Mouse (Mus musculus) forebrain, postnatal 0 days (tissue): Measurements from ENCODE around the gene Taok3. TPM values are rescaled to one million over a fixed set of nuclear protein-coding genes. Genes with fewer than 3 reads are reported as not detected.

Source experiments
- ATAC-seq: fragments of 200-750 bp; cut with Nextera tagmentation; 2 replicates; pipeline ENCODE4 v1.8.0; 2017; ENCODE audit warnings: mild to moderate bottlenecking, moderate library complexity
- DNase-seq: peaks from one replicate; pipeline ENCODE4 v3.0.0-alpha.2; 2015
- H3K27ac ChIP-seq: fragments of 300-500 bp; sonication (generic); 2 replicates; pipeline ENCODE4 v1.5.1; 2014; ENCODE audit warnings: low read depth, mild to moderate bottlenecking, antibody characterized with exemption, low read length, moderate library complexity, mixed read lengths
- H3K27me3 ChIP-seq: fragments of 300-500 bp; sonication (generic); 2 replicates; pipeline ENCODE4 v1.6.1; 2014; ENCODE audit warnings: mild to moderate bottlenecking, low read length, mixed read lengths; ENCODE audit not compliant: insufficient read depth
- H3K36me3 ChIP-seq: fragments of 300-500 bp; sonication (generic); 2 replicates; pipeline ENCODE4 v1.6.1; 2014; ENCODE audit warnings: mild to moderate bottlenecking, moderate library complexity; ENCODE audit not compliant: insufficient read depth
- H3K4me1 ChIP-seq: fragments of 300-500 bp; sonication (generic); 2 replicates; pipeline ENCODE4 v1.6.1; 2014; ENCODE audit warnings: antibody characterized with exemption; ENCODE audit not compliant: insufficient read depth
- H3K4me2 ChIP-seq: fragments of 300-500 bp; sonication (generic); 2 replicates; pipeline ENCODE4 v1.6.1; 2014; ENCODE audit warnings: low read depth, mild to moderate bottlenecking, moderate library complexity
- H3K4me3 ChIP-seq: fragments of 300-500 bp; sonication (generic); 2 replicates; pipeline ENCODE4 v1.5.1; 2014; ENCODE audit warnings: low read depth, low read length, mixed read lengths
- H3K9ac ChIP-seq: fragments of 300-500 bp; sonication (generic); 2 replicates; pipeline ENCODE4 v1.6.1; 2014; ENCODE audit warnings: mild to moderate bottlenecking
- H3K9me3 ChIP-seq: fragments of 300-500 bp; sonication (generic); 2 replicates; pipeline ENCODE4 v1.6.1; 2016; ENCODE audit warnings: low read length
- CTCF ChIP-seq: sonication (generic); IDR thresholded peaks from 2 replicates; pipeline ENCODE4 v1.5.1; 2016; ENCODE audit warnings: antibody characterized with exemption, control low read depth, low read depth
- WGBS: fragments of 180-500 bp; shearing (Covaris S2); extraction: QIAGEN DNeasy Blood & Tissue Kit; methylation state at CpG from one replicate; pipeline ENCODE4 v1.1.7; 2014; 5-methylcytosine and 5-hydroxymethylcytosine counted together
- polyA plus RNA-seq: library from polyadenylated mRNA; unstranded; fragments of >200 nt; fragmentation: Nextera tagmentation; extraction: Ambion mirVana; gene quantifications from 2 replicates; pipeline ENCODE4 v1.2.1, GENCODE M21; 2015
- total RNA-seq: library from RNA; depleted of rRNA; stranded (reverse); fragments of >200 nt; gene quantifications from 2 replicates; pipeline ENCODE4 v1.2.3, GENCODE M21; 2014

Gene Taok3
- total and polyA plus RNA-seq, 2 experiments from 2014 or later: 37.2 to 57.6 TPM

GRCm38 (mm10) chr5:117164516-117164915, 44.6 kb downstream of the Taok3 start:
- TF ChIP-seq CTCF: no peak
- H3K36me3 ChIP-seq: no peaks in the 10 kb centered on the region
- no peaks in the 10 kb centered on the region for H3K9me3 ChIP-seq
- H3K27me3 ChIP-seq: no peaks in the 10 kb centered on the region
- DNase-seq (no peak), ATAC-seq (no peak)
- no peak overlapping the region for H3K4me3 ChIP-seq
- no peaks in the 10 kb centered on the region for H3K4me1 ChIP-seq
- WGBS: 86% methylated on average over 5 of the region's 5 CpGs
- H3K4me2 ChIP-seq: no peak overlapping the region
- no peak overlapping the region for H3K9ac ChIP-seq
- H3K27ac ChIP-seq: no peak overlapping the region

- H3K27me3 ChIP-seq: no peaks in the 10 kb centered on the region
- DNase-seq (no peak), ATAC-seq (no peak)
- no peak overlapping the region for H3K4me3 ChIP-seq
- no peak overlapping the region for H3K27ac ChIP-seq
- no peak overlapping the region for H3K4me2 ChIP-seq
- no peaks in the 10 kb centered on the region for H3K36me3 ChIP-seq
- no peak for TF ChIP-seq CTCF
- WGBS: 56% methylated on average over 2 of the region's 2 CpGs
- no peaks in the 10 kb centered on the region for H3K4me1 ChIP-seq
- no peaks in the 10 kb centered on the region for H3K9me3 ChIP-seq
- no peak overlapping the region for H3K9ac ChIP-seq
Measured at GRCm38 (mm10) chr5:117164923-117165322, 45.0 kb downstream of the Taok3 start.

GRCm38 (mm10) chr5:117165946-117166345, 46.0 kb downstream of the Taok3 start:
- no peaks in the 10 kb centered on the region for H3K27me3 ChIP-seq
- 84% methylated on average over 2 of the region's 2 CpGs for WGBS
- no peak overlapping the region for H3K4me3 ChIP-seq
- no peak overlapping the region for H3K9ac ChIP-seq
- no peak for TF ChIP-seq CTCF
- H3K36me3 ChIP-seq: no peaks in the 10 kb centered on the region
- no peak overlapping the region for H3K27ac ChIP-seq
- no peak for DNase-seq
- H3K4me1 ChIP-seq: no peaks in the 10 kb centered on the region
- no peaks in the 10 kb centered on the region for H3K9me3 ChIP-seq
- H3K4me2 ChIP-seq: no peak overlapping the region
- no peak for ATAC-seq

- Histone ChIP-seq H3K27ac (no peak overlapping the region), H3K4me3 (no peak overlapping the region), H3K9ac (no peak overlapping the region), H3K9me3 (no peaks in the 10 kb centered on the region), H3K36me3 (no peaks in the 10 kb centered on the region), H3K4me2 (no peak overlapping the region), H3K27me3 (no peaks in the 10 kb centered on the region), H3K4me1 (no peaks in the 10 kb centered on the region)
- 92% methylated on average over 11 of the region's 11 CpGs for WGBS
- no peak for TF ChIP-seq CTCF
- DNase-seq (no peak), ATAC-seq (no peak)
Measured at GRCm38 (mm10) chr5:117166811-117167365, 47.0 kb downstream of the Taok3 start.

GRCm38 (mm10) chr5:117168351-117169100, 48.6 kb downstream of the Taok3 start:
- ATAC-seq: no peak
- 75% methylated on average over 14 of the region's 14 CpGs for WGBS
- H3K27me3 ChIP-seq: no peaks in the 10 kb centered on the region

GRCm38 (mm10) chr5:117174057-117174456, 54.1 kb downstream of the Taok3 start:
- no peak for TF ChIP-seq CTCF
- Histone ChIP-seq H3K27me3 (no peaks in the 10 kb centered on the region), H3K27ac (no peak overlapping the region), H3K36me3 (no peaks in the 10 kb centered on the region), H3K9me3 (no peaks in the 10 kb centered on the region), H3K4me1 (no peaks in the 10 kb centered on the region), H3K9ac (no peak overlapping the region), H3K4me3 (no peak overlapping the region), H3K4me2 (no peak overlapping the region)
- DNase-seq: no peak
- ATAC-seq: no peak
- WGBS: 86% methylated on average over 7 of the region's 7 CpGs

More at GRCm38 (mm10) chr5:117168351-117169100, 48.6 kb downstream of the Taok3 start:
- Histone ChIP-seq H3K9ac (no peak overlapping the region), H3K4me3 (no peak overlapping the region), H3K9me3 (no peaks in the 10 kb centered on the region), H3K27ac (no peak overlapping the region), H3K4me2 (no peak overlapping the region), H3K36me3 (no peaks in the 10 kb centered on the region), H3K4me1 (no peaks in the 10 kb centered on the region)
- TF ChIP-seq CTCF: no peak
- no peak for DNase-seq

GRCm38 (mm10) chr5:117175896-117176295, 56.0 kb downstream of the Taok3 start:
- Histone ChIP-seq H3K9ac (no peak overlapping the region), H3K36me3 (no peaks in the 10 kb centered on the region), H3K9me3 (no peaks in the 10 kb centered on the region), H3K4me3 (no peak overlapping the region), H3K27me3 (no peaks in the 10 kb centered on the region), H3K4me1 (no peaks in the 10 kb centered on the region), H3K27ac (no peak overlapping the region), H3K4me2 (no peak overlapping the region)
- DNase-seq: no peak
- TF ChIP-seq CTCF: no peak
- WGBS: 69% methylated on average over 8 of the region's 8 CpGs
- no peak for ATAC-seq
